Comparison of ENCODE assay signal across 8 mouse cellular contexts in the genomic region with DNA sequence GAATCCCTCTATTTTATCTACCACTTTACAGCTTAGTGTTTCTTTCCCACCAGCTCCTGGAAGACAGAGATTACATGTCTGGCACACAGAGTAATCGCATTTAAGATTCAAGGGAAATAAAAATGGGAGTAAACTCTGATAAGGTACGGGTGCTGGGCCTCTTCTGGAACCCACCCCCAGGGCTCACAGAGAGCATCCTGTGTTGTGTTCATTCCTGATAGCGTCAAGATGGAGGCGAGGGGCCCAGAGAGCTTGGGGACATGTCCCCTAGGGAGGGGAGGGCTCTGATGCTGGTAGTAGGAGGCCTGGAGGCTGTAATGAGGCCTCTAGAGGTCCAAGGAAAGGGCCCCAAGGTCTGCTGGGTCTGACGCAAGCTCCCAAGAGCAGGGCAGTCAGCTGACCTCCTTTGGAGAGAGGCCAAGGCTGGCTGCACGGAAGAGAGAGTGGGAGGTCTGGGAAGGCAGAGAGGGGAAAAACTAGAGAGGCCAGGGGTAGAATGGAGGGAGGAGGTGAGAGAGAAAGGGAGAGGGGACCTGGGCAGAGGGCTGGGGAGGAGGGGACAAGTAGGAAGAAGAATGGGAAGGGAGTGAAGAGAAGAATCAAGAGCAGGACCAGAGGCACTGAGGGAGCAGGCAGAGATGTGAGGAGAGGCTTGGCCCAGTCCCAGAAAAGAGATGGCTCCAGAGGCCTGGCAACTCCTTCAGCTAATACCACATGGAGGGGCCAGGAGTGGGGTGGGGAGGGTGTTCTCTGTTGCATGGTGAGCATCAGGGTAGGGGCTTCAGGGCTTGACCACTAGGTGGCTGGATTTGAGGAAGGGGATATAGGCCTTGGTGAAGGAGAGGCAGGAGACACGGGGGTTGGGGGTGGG.
A peak's percentile ranks its signal among the peaks of the same experiment; 100 is the strongest.
DNase-seq lines count a peak whose midpoint lies in the region; ATAC-seq lines count a peak whose summit lies in the region.

No protein-coding gene starts in this region.

- H3K9me3 ChIP-seq in hindbrain, embryonic 12.5 days (replicated peaks), result no peaks in the 10 kb centered on the region
- no peaks in the 10 kb centered on the region for H3K9me3 ChIP-seq in limb, embryonic 15.5 days
- H3K9me3 ChIP-seq in midbrain, embryonic 15.5 days, result no peaks in the 10 kb centered on the region

- ATAC-seq in erythroid progenitor cell, adult 5-6 weeks (replicated peaks; ENCODE audit: low FRiP score, poor library complexity, severe bottlenecking), result peak; percentile 38
- peak; percentile 38; the same call in 1 of the 2 replicates for ATAC-seq in hindbrain, embryonic 12.5 days (ENCODE audit: low FRiP score)
- peak; percentile 33; the same call in 1 of the 2 replicates for ATAC-seq in limb, embryonic 15.5 days (ENCODE audit: insufficient number of reproducible peaks, low FRiP score, low TSS enrichment, low read depth)
- 0 out of 2 replicates have a peak, but pooled peaks have one; percentile 33 for ATAC-seq in midbrain, embryonic 15.5 days (replicated peaks)
- no peak for ATAC-seq in inflammation-experienced regulatory T-cells, adult 6 months

- H3K36me3 ChIP-seq in hindbrain, embryonic 12.5 days, result no peaks in the 10 kb centered on the region
- no peaks in the 10 kb centered on the region for H3K36me3 ChIP-seq in limb, embryonic 15.5 days
- no peaks in the 10 kb centered on the region for H3K36me3 ChIP-seq in midbrain, embryonic 15.5 days (replicated peaks)

- peaks cover 7% of the 10 kb centered on the region; the same call in 1 of the 2 replicates for H3K4me1 ChIP-seq in hindbrain, embryonic 12.5 days
- H3K4me1 ChIP-seq in limb, embryonic 15.5 days, result peaks cover 14% of the 10 kb centered on the region
- H3K4me1 ChIP-seq in midbrain, embryonic 15.5 days, result 0 out of 2 replicates have a peak, but pooled peaks cover 5% of the 10 kb centered on the region

- no peak overlapping the region for H3K9ac ChIP-seq in hindbrain, embryonic 12.5 days
- H3K9ac ChIP-seq in limb, embryonic 15.5 days, result no peak overlapping the region
- H3K9ac ChIP-seq in midbrain, embryonic 15.5 days, result no peak overlapping the region

- DNase-seq in spleen, postnatal 10 days (ENCODE audit: low spot score in 2 of 2), result peak; percentile 26 to 52
- DNase-seq in spleen, adult 18-20 months, result no peak
- DNase-seq in thymus, postnatal 14 days, result no peak

- no peaks in the 10 kb centered on the region for H3K27me3 ChIP-seq in hindbrain, embryonic 12.5 days
- H3K27me3 ChIP-seq in limb, embryonic 15.5 days, result no peaks in the 10 kb centered on the region
- H3K27me3 ChIP-seq in midbrain, embryonic 15.5 days (replicated peaks), result no peaks in the 10 kb centered on the region

- no peak overlapping the region for H3K27ac ChIP-seq in hindbrain, embryonic 12.5 days
- H3K27ac ChIP-seq in limb, embryonic 15.5 days, result peak overlapping the region; percentile 5; the same call in 1 of the 2 replicates
- no peak overlapping the region for H3K27ac ChIP-seq in midbrain, embryonic 15.5 days

- 58% methylated on average over 7 of the region's 7 CpGs for WGBS in hindbrain, embryonic 12.5 days
- 48% methylated on average over 7 of the region's 7 CpGs for WGBS in limb, embryonic 15.5 days
- WGBS in midbrain, embryonic 15.5 days, result 51% methylated on average over 7 of the region's 7 CpGs

- H3K4me3 ChIP-seq in hindbrain, embryonic 12.5 days, result no peak overlapping the region
- H3K4me3 ChIP-seq in limb, embryonic 15.5 days, result no peak overlapping the region
- no peak overlapping the region for H3K4me3 ChIP-seq in midbrain, embryonic 15.5 days

- H3K4me2 ChIP-seq in hindbrain, embryonic 12.5 days (replicated peaks), result no peak overlapping the region
- H3K4me2 ChIP-seq in limb, embryonic 15.5 days, result no peak overlapping the region
- no peak overlapping the region for H3K4me2 ChIP-seq in midbrain, embryonic 15.5 days

Comparison
In these comparisons a context has a peak if more than half of its experiments do, and no peak if none do; other contexts are left out.
1. DNase-seq: peak in spleen, postnatal 10 days (2 of 2); none in spleen, adult 18-20 months (0 of 2) and thymus, postnatal 14 days (single experiment).